Comparison of ENCODE assay signal across 24 mouse cellular contexts in the genomic region with DNA sequence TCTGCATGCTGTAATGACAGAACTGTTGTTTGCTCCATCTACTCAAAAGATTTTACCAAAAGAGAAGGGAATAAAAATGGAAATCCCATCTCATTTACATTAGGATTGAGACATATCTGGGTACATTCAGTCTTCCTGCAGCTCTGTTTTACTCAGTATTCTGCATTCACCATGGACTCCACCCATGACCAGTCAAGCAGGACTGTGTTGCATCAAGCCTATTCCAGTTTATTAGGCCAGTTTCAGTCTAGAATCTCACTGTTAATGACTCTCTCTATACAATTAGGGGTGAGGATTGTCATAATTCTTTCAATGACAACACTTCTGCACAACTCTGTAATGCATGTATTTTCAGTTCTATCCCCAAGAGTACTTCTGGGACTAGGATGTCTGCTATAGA.
"Had no signal": no experiment of that assay in that cellular context is flagged by ENCODE, and none has a peak within 500 bp of the region (broad histone marks: within the 10 kb centered on the region; RNA-seq: fewer than 3 reads in every experiment).

No protein-coding gene starts in this region.

- H3K9me3 ChIP-seq: heart, embryonic 13.5 days; heart, embryonic 15.5 days; hindbrain, embryonic 13.5 days; hindbrain, embryonic 15.5 days; limb, embryonic 10.5 days; limb, embryonic 12.5 days; liver, embryonic 13.5 days; liver, embryonic 15.5 days had no signal

- ATAC-seq: hindbrain, postnatal 0 days; intestine, embryonic 16.5 days had no signal

- DNase-seq: gastrocnemius, postnatal 14 days; gastrocnemius, postnatal 36 days; heart, adult 11 months; heart, adult 2 months; heart, postnatal 14 days; heart, postnatal 36 days; kidney, adult 11 months; kidney, adult 9 months; kidney, postnatal 25 days; layer of hippocampus, adult 9-11 months; layer of hippocampus, postnatal 36 days; liver; liver, embryonic 13.5 days had no signal

- H3K4me1 ChIP-seq: heart, embryonic 13.5 days; heart, embryonic 15.5 days; hindbrain, embryonic 13.5 days; hindbrain, embryonic 15.5 days; limb, embryonic 10.5 days; limb, embryonic 12.5 days; liver, embryonic 13.5 days; liver, embryonic 15.5 days had no signal

- H3K27me3 ChIP-seq: heart, embryonic 13.5 days; heart, embryonic 15.5 days; hindbrain, embryonic 15.5 days had no signal

- H3K9ac ChIP-seq: heart, embryonic 13.5 days; heart, embryonic 15.5 days; hindbrain, embryonic 13.5 days; hindbrain, embryonic 15.5 days; limb, embryonic 12.5 days; liver, embryonic 13.5 days; liver, embryonic 15.5 days had no signal

- H3K4me3 ChIP-seq: heart, adult 2 months; heart, embryonic 13.5 days; heart, embryonic 15.5 days; hindbrain, embryonic 13.5 days; hindbrain, embryonic 15.5 days; limb, embryonic 10.5 days; limb, embryonic 12.5 days; liver, embryonic 13.5 days; liver, embryonic 15.5 days had no signal

- H3K27ac ChIP-seq: heart, adult 2 months; heart, embryonic 13.5 days; heart, embryonic 15.5 days; hindbrain, embryonic 13.5 days; hindbrain, embryonic 15.5 days; hindbrain, postnatal 0 days; limb, embryonic 10.5 days; limb, embryonic 12.5 days; liver, embryonic 13.5 days; liver, embryonic 15.5 days had no signal

- H3K4me2 ChIP-seq: heart, embryonic 11.5 days; heart, embryonic 13.5 days; heart, embryonic 15.5 days; hindbrain, embryonic 13.5 days; hindbrain, embryonic 15.5 days; limb, embryonic 12.5 days; liver, embryonic 11.5 days; liver, embryonic 13.5 days; liver, embryonic 15.5 days had no signal

- H3K36me3 ChIP-seq: heart, embryonic 13.5 days; heart, embryonic 15.5 days; hindbrain, embryonic 13.5 days; hindbrain, embryonic 15.5 days; limb, embryonic 10.5 days; limb, embryonic 12.5 days; liver, embryonic 13.5 days; liver, embryonic 15.5 days had no signal
